Mouse (Mus musculus): ENCODE results near the gene Tnf. TPM values are rescaled to one million over a fixed set of nuclear protein-coding genes. Genes with fewer than 3 reads are reported as not detected.

Tnf gene
- polyA plus RNA-seq, 1 experiment from 2014 or later = not detected

DNA sequence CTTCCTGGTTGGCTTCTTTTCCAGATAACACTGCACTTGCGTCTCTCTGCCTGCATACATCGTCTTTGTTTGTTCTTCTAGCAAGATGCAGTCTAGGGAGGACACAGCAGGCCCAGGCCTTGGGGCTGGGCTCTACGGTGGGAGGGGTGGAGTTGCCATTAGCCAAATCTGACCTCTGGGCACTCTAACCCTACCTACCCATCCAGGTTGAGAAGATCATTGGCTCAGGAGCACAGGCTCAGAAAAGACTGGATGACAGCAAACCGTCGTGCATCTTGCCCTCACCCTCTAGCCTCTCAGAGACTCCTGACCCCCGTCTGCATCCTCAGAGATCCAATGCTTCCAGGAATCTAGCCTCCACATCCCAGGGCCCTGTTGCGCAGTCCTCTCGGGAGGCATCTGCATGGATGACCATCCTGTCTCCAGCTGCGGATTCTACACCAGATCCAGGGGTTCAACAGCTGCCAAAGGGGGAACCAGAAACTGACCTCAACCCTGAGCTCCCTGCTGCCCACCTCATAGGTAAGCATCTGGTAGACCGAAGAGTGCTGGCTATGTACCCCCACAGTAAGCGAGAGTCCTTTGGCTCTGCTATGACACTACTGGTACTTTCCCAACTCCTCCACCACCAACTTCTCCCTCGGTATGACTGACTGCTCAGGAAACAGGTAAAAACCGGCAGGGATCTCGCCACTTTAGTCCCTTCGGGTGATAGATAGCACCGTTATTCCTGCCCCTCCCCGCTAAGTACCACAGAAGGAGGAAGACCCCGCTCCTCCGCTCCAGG, 6.8 kb downstream of the Tnf start:
- peak; percentile 48; the same call in 1 of the 2 replicates for ATAC-seq (ENCODE audit: low FRiP score)
- Histone ChIP-seq H3K4me2 (replicated peaks) (peak overlapping the region; percentile 63), H3K9me3 (ENCODE audit: control insufficient read depth, low read length) (no peaks in the 10 kb centered on the region), H3K9ac (peak overlapping the region; percentile 36; the same call in 1 of the 2 replicates), H3K4me3 (replicated peaks; ENCODE audit: low read length) (peak overlapping the region; percentile 33; the same call in 1 of the 2 replicates), H3K36me3 (replicated peaks; ENCODE audit: control insufficient read depth, insufficient read depth) (no peaks in the 10 kb centered on the region), H3K27ac (no peak overlapping the region), H3K4me1 (replicated peaks; ENCODE audit: control insufficient read depth, insufficient read depth, low read length) (peaks cover 9% of the 10 kb centered on the region; the same call in 1 of the 2 replicates), H3K27me3 (ENCODE audit: control insufficient read depth, insufficient read depth, low read length) (peaks cover 27% of the 10 kb centered on the region)
- DNase-seq (ENCODE audit: low spot score) = no peak
- 45% methylated on average over 19 of the region's 19 CpGs for WGBS

DNA sequence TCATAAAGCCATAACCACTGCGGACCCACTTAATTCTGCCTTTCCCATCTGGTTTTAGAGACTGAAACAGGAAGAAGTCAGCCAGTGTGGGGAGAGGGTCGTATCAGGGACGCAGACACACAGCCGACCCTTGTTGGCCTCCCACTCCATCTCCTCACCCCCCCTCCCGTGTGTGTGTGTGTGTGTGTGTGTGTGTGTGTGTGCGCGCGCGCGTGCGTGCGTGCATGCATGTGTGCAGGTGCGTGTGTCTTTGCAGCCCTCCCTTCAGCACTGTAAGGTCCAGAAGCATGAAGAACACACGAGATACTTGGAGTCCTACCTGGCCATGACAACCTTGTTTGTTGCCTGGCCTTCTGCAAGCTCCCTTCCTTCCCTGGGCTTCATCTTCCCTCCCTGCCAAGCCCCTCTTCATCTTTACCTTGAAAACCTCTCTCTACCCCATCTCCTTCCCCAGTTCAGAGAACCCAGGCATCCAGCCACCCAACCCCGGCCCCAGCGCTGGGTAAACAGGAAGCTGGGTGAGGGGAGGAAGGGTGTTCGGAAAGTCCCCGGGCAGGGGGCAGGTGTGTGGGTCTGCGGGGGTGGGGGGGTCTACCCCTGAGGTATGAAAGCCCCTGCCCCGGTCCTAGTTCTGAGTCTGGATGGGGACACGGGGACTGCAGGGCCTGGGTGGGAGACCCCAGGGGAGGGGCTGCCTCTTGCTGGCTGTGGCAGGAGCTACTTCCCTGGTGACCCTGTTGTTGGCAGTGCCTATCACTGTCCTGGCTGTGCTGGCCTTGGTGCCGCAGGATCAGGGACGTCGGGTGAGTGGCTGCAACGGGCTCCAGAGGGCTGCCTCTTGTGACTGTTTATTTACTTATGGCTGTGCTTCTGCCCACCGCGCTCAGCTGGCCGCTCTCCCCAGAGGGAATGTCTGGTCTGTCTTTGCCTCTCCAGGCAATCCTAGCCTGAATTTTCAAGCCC, 7.6 kb downstream of the Tnf start, which contains the start of gene Ltb:
TSS of gene Ltb (plus strand) at position 559 of the 963 bp plus-strand sequence.
- Histone ChIP-seq H3K9ac (no peak within 1 kb of the TSS), H3K4me3 (replicated peaks; ENCODE audit: low read length) (0 out of 2 replicates have a peak within 1 kb of the TSS, but pooled peaks have one; percentile 33)

DNA sequence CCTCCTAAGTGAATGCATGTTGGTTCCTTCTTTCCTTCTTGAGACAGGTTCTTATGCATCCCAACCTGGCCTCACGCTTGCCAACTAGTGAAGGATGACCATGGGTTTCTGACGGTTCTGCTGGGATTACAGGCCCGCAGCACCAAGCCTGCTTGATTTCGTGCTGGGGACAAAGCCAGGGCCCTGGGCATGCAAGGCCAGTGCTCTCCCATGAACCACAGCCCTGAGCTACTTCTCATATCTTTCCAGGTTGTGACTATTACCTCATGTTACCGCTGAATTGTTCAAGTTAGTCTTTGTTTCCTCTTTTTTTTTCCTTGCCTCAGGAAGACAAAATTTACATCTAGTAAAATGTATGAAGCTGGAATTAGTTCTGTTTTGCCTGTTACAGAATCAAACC, 8.9 kb downstream of the Tnf start:
- no peak for DNase-seq (ENCODE audit: low spot score)
- WGBS = 87% methylated on average over 5 of the region's 5 CpGs
- no peak overlapping the region for H3K27ac ChIP-seq
- peaks cover 9% of the 10 kb centered on the region; the same call in 1 of the 2 replicates for H3K4me1 ChIP-seq (replicated peaks; ENCODE audit: control insufficient read depth, insufficient read depth, low read length)
- no peak overlapping the region for H3K4me2 ChIP-seq (replicated peaks)
- H3K9me3 ChIP-seq (ENCODE audit: control insufficient read depth, low read length) = no peaks in the 10 kb centered on the region
- no peak overlapping the region for H3K9ac ChIP-seq
- no peaks in the 10 kb centered on the region for H3K36me3 ChIP-seq (replicated peaks; ENCODE audit: control insufficient read depth, insufficient read depth)
- peaks cover 27% of the 10 kb centered on the region for H3K27me3 ChIP-seq (ENCODE audit: control insufficient read depth, insufficient read depth, low read length)
- no peak overlapping the region for H3K4me3 ChIP-seq (replicated peaks; ENCODE audit: low read length)
- ATAC-seq (ENCODE audit: low FRiP score) = no peak

More for the DNA sequence above, 7.6 kb downstream of the Tnf start, which contains the start of gene Ltb:
- no peak for ATAC-seq (ENCODE audit: low FRiP score)
- H3K27ac ChIP-seq = no peak within 1 kb of the TSS
- H3K27me3 ChIP-seq (ENCODE audit: control insufficient read depth, insufficient read depth, low read length) = peaks cover 27% of the 10 kb centered on the region
- H3K4me2 ChIP-seq (replicated peaks) = peak within 1 kb of the TSS; percentile 63; the same call in 1 of the 2 replicates
- no peaks in the 10 kb centered on the region for H3K9me3 ChIP-seq (ENCODE audit: control insufficient read depth, low read length)
- no peaks in the 10 kb centered on the region for H3K36me3 ChIP-seq (replicated peaks; ENCODE audit: control insufficient read depth, insufficient read depth)
- DNase-seq (ENCODE audit: low spot score) = no peak
- H3K4me1 ChIP-seq (replicated peaks; ENCODE audit: control insufficient read depth, insufficient read depth, low read length) = peaks cover 9% of the 10 kb centered on the region; the same call in 1 of the 2 replicates
- 71% methylated on average over 27 of the region's 28 CpGs for WGBS

DNA sequence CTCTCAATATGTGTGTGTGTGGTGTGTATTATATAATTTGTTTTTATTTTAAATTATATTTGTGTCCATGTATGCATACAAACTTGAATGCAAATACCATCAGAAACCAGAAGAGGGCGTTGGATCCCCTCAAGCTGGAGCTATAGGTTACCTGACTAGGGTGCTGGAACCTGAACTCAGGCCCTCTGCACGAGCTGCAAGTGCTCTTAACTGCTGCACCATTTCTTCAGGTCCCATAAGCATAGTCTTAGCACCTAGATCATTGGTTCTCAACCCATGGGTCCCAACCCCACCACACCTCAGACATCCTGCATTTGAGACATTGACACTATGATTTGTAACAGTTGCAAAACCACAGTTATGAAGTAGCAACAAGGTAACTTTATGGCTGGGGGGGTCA, 10.1 kb downstream of the Tnf start:
- ATAC-seq (ENCODE audit: low FRiP score) (no peak), DNase-seq (ENCODE audit: low spot score) (no peak)
- Histone ChIP-seq H3K4me2 (replicated peaks) (no peak overlapping the region), H3K9me3 (ENCODE audit: control insufficient read depth, low read length) (no peaks in the 10 kb centered on the region), H3K9ac (no peak overlapping the region), H3K27ac (no peak overlapping the region), H3K27me3 (ENCODE audit: control insufficient read depth, insufficient read depth, low read length) (peaks cover 22% of the 10 kb centered on the region), H3K36me3 (replicated peaks; ENCODE audit: control insufficient read depth, insufficient read depth) (no peaks in the 10 kb centered on the region), H3K4me1 (replicated peaks; ENCODE audit: control insufficient read depth, insufficient read depth, low read length) (peaks cover 10% of the 10 kb centered on the region; the same call in 1 of the 2 replicates), H3K4me3 (replicated peaks; ENCODE audit: low read length) (no peak overlapping the region)
- 61% methylated on average over 2 of the region's 2 CpGs for WGBS

DNA sequence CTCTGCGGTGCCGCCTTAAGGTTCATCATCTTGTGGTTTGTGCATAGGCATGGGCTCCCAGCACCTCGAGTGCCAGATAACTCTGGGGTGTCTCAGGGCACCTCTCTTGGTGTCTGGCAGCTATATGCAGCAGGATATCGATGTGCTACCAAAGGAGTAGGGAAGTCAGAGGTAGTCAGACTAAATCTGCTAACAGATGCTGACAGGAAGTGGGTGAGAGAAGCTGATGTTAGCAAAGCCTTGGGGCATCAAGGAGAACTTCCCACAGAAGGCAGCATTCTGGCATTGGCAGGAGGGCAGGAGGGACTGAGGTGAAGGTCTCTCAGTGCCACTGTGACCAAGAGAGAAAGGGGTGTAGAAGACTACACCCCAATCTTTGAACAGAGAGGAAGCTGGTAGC, 11.7 kb downstream of the Tnf start:
- DNase-seq (ENCODE audit: low spot score) = no peak
- Histone ChIP-seq H3K36me3 (replicated peaks; ENCODE audit: control insufficient read depth, insufficient read depth) (no peaks in the 10 kb centered on the region), H3K4me2 (replicated peaks) (no peak overlapping the region), H3K4me1 (replicated peaks; ENCODE audit: control insufficient read depth, insufficient read depth, low read length) (peaks cover 11% of the 10 kb centered on the region; the same call in 1 of the 2 replicates), H3K9ac (no peak overlapping the region), H3K27me3 (ENCODE audit: control insufficient read depth, insufficient read depth, low read length) (peaks cover 6% of the 10 kb centered on the region), H3K4me3 (replicated peaks; ENCODE audit: low read length) (no peak overlapping the region), H3K9me3 (ENCODE audit: control insufficient read depth, low read length) (no peaks in the 10 kb centered on the region), H3K27ac (no peak overlapping the region)
- no peak for ATAC-seq (ENCODE audit: low FRiP score)
- 80% methylated on average over 4 of the region's 4 CpGs for WGBS

DNA sequence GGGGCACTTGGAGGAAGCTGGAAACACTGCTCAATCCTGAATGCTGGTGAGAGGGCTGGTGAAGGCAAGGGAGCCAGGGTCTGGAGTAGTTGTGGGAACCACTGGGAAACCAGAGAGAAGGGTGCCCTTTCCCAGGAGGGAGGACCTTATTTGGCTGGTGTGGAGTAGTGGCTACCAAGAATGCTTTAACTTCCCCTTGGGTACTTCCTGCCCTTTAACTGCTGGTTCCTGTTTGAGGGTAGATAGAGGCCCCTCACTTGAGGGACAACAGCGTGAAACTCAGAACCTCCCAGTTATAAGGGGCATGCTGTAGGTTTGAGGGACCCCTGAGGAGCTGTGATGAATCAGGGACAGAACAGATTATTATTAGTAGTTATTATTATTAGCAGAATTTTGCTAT, 12.6 kb downstream of the Tnf start:
- no peaks in the 10 kb centered on the region; the same call in 1 of the 2 replicates for H3K27me3 ChIP-seq (ENCODE audit: control insufficient read depth, insufficient read depth, low read length)
- H3K4me2 ChIP-seq (replicated peaks) = no peak overlapping the region
- H3K27ac ChIP-seq = no peak overlapping the region
- H3K9ac ChIP-seq = no peak overlapping the region
- H3K9me3 ChIP-seq (ENCODE audit: control insufficient read depth, low read length) = no peaks in the 10 kb centered on the region
- no peak overlapping the region for H3K4me3 ChIP-seq (replicated peaks; ENCODE audit: low read length)
- H3K4me1 ChIP-seq (replicated peaks; ENCODE audit: control insufficient read depth, insufficient read depth, low read length) = peaks cover 11% of the 10 kb centered on the region; the same call in 1 of the 2 replicates
- H3K36me3 ChIP-seq (replicated peaks; ENCODE audit: control insufficient read depth, insufficient read depth) = no peaks in the 10 kb centered on the region
- WGBS = 61% methylated on average over 1 of the region's 1 CpGs
- DNase-seq (ENCODE audit: low spot score) (no peak), ATAC-seq (ENCODE audit: low FRiP score) (no peak)

DNA sequence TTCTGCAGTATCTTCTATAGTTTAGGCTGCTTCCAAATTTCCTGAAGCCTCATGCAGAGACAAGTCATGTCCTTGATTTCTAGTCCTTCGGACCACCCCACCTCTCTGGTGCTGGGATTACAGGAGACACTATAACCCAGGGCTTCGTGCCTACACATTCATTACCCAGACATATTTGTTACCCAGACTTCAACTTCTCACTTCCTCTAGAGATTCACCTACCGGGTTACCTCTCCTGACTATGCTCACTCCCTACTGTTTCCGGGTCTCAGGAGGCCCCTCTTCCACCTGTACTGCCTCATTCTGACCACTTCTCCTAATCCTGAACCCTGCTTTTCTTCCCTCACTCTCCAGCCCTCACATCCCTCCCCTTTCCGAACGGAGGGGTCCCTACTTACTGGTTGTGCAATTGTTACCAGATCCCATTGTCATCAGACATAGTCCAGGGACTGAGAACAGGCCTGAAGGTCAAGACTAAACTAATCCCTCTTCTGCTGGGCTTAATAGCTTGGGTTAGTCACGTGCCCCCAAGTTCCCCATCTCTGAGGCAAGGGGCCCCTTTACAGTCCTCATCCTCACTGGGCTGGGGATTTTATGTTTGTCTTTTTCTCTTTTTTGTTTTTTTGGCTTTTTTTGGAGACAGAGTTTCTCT, 13.7 kb downstream of the Tnf start, which contains the start of gene Lst1:
TSS of gene Lst1 (minus strand) at position 481 of the 652 bp plus-strand sequence.
- no peak for DNase-seq (ENCODE audit: low spot score)
- no peak for ATAC-seq (ENCODE audit: low FRiP score)

DNA sequence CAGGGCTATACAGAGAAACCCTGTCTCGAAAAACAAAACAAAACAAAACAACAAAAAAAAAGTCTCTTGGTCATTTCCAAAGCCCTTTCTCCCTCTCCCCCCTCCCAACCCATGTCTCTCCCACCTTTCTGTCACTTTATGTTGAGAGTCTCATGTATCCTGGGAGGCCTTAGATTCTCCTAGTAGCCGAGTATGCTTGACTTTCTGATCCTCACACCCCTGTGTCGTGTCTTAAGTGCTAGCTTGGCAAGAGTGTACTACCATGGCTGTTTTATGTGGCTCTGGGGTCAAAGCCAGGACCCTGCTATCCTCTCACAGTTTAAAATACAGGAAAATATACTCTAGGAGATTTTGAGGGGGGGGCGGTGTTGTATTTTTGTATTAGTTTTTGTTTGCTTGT, 14.5 kb downstream of the Tnf start:
- Histone ChIP-seq H3K4me3 (replicated peaks; ENCODE audit: low read length) (no peak overlapping the region), H3K9ac (no peak overlapping the region), H3K9me3 (ENCODE audit: control insufficient read depth, low read length) (no peaks in the 10 kb centered on the region), H3K4me1 (replicated peaks; ENCODE audit: control insufficient read depth, insufficient read depth, low read length) (peaks cover 11% of the 10 kb centered on the region; the same call in 1 of the 2 replicates), H3K27me3 (ENCODE audit: control insufficient read depth, insufficient read depth, low read length) (no peaks in the 10 kb centered on the region), H3K36me3 (replicated peaks; ENCODE audit: control insufficient read depth, insufficient read depth) (no peaks in the 10 kb centered on the region), H3K4me2 (replicated peaks) (no peak overlapping the region), H3K27ac (no peak overlapping the region)
- DNase-seq (ENCODE audit: low spot score) (no peak), ATAC-seq (ENCODE audit: low FRiP score) (no peak)
- 77% methylated on average over 4 of the region's 4 CpGs for WGBS

More for the DNA sequence above, 13.7 kb downstream of the Tnf start, which contains the start of gene Lst1:
- Histone ChIP-seq H3K9ac (no peak within 1 kb of the TSS), H3K4me1 (replicated peaks; ENCODE audit: control insufficient read depth, insufficient read depth, low read length) (peaks cover 11% of the 10 kb centered on the region; the same call in 1 of the 2 replicates), H3K9me3 (ENCODE audit: control insufficient read depth, low read length) (no peaks in the 10 kb centered on the region), H3K27ac (no peak within 1 kb of the TSS), H3K27me3 (ENCODE audit: control insufficient read depth, insufficient read depth, low read length) (no peaks in the 10 kb centered on the region), H3K4me3 (replicated peaks; ENCODE audit: low read length) (no peak within 1 kb of the TSS), H3K4me2 (replicated peaks) (no peak within 1 kb of the TSS), H3K36me3 (replicated peaks; ENCODE audit: control insufficient read depth, insufficient read depth) (no peaks in the 10 kb centered on the region)
- 76% methylated on average over 7 of the region's 7 CpGs for WGBS
